Mouse (Mus musculus): ENCODE measurements around the gene Gm21497. TPM values are rescaled to one million over a fixed set of nuclear protein-coding genes. Genes with fewer than 3 reads are reported as not detected.
"Not testable (repeated sequence)": the region's sequence is repeated elsewhere in the genome, so short reads cannot be mapped to it uniquely, and the experiment has no call there.

Gene Gm21497
- not detected in 2 replicates for polyA plus RNA-seq (2015; fragmentation: Nextera tagmentation; extraction: Ambion mirVana)

DNA sequence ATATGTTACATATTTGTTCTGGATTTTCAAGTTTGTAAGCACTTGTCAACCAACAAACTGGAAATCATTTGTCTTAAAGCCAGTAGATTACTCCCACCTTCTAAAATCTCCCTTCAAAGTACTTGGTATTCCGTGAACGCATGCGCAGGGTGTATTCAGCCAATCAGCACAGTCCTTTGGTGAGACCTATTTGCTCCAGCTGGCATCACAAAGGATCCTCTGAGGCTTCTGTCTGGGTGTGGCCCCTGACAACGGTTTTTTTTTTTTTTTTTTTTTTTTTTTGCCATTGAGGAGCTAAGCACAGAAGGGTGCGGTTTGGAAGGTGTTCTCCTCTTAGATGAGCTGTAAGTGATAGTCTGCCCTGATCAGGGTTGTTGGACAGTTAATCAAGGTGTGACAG, at the start of gene Gm21497:
TSS of gene Gm21497 (plus strand) at position 301 of the 400 bp plus-strand sequence.
- no CpG with 5 or more reads among the region's 5 CpGs for WGBS

More for the DNA sequence above, at the start of gene Gm21497:
- not testable (repeated sequence) for H3K27me3 ChIP-seq (replicated peaks; ENCODE audit: control insufficient read depth, insufficient read depth, low read length); H3K4me3 ChIP-seq (ENCODE audit: low read length); H3K9ac ChIP-seq (ENCODE audit: low read depth, low read length); H3K9me3 ChIP-seq (ENCODE audit: control insufficient read depth, low read length); H3K4me2 ChIP-seq (ENCODE audit: low read length); H3K4me1 ChIP-seq (ENCODE audit: control insufficient read depth, insufficient read depth, low read depth, low read length); ATAC-seq; H3K27ac ChIP-seq (ENCODE audit: low read depth, low read length); H3K36me3 ChIP-seq (ENCODE audit: control insufficient read depth, insufficient read depth, low read length)

All from hindbrain, embryonic 16.5 days (tissue).